Mouse (Mus musculus): ENCODE data around the gene Ptprn2.

DNA sequence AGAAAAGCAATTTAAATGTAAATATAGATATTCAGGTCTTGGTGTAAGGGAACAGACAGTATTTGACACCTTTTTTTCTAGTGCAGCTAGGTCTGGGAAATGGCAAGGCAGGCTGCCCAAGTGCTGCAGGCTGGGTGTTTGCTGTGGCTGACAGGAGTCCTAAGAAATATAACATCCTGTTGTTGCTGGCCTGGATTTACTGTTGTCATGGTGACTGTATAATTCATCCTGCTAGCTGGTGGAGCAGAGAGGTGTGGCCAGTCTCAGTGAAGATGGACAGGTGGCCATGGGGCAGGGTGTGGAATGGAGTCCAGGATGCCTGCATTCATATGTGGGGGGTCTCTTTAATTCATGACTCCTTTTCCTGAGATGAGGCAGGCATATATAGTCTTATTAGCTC is 96.3 kb downstream of the Ptprn2 start:
- no peak for TF ChIP-seq CTCF (IDR thresholded peaks at IDR 0.05; ENCODE audit: low read depth, low read length)
- TF ChIP-seq POLR2AphosphoS5 (IDR thresholded peaks at IDR 0.05; ENCODE audit: insufficient replicate concordance, low read depth, low read length) = no peak
- TF ChIP-seq GATA1 (IDR thresholded peaks at IDR 0.05; ENCODE audit: borderline replicate concordance, low read length) = no peak
